Mouse (Mus musculus) hematopoietic stem cell, adult 5-6 weeks (primary cell): ENCODE measurements around the gene Setd1b. TPM values are rescaled to one million over a fixed set of nuclear protein-coding genes. Genes with fewer than 3 reads are reported as not detected.
A peak's percentile ranks its signal among the peaks of the same experiment; 100 is the strongest.

Source experiments
- ATAC-seq, 2 experiments: fragments of 125-278 bp in 1 of 2; replicated peaks in 1 of 2; 2 replicates each; pipeline ENCODE4 v1.8.0; 2016 to 2017; ENCODE audit warnings: inconsistent platforms in 2 of 2, mild to moderate bottlenecking in 2 of 2, moderate number of reproducible peaks in 2 of 2, low read depth in 1 of 2, moderate TSS enrichment in 1 of 2; ENCODE audit not compliant: low FRiP score in 2 of 2, poor library complexity in 2 of 2, severe bottlenecking in 2 of 2, insufficient read depth in 1 of 2, low TSS enrichment in 1 of 2
- total RNA-seq: library from RNA; stranded (forward); fragments of 172-1452, 232-1000 nt; gene quantifications from 2 replicates; pipeline ENCODE4 v1.2.3, GENCODE M21; 2017

Setd1b gene
- total RNA-seq, 1 experiment from 2014 or later: 2.3 TPM

DNA sequence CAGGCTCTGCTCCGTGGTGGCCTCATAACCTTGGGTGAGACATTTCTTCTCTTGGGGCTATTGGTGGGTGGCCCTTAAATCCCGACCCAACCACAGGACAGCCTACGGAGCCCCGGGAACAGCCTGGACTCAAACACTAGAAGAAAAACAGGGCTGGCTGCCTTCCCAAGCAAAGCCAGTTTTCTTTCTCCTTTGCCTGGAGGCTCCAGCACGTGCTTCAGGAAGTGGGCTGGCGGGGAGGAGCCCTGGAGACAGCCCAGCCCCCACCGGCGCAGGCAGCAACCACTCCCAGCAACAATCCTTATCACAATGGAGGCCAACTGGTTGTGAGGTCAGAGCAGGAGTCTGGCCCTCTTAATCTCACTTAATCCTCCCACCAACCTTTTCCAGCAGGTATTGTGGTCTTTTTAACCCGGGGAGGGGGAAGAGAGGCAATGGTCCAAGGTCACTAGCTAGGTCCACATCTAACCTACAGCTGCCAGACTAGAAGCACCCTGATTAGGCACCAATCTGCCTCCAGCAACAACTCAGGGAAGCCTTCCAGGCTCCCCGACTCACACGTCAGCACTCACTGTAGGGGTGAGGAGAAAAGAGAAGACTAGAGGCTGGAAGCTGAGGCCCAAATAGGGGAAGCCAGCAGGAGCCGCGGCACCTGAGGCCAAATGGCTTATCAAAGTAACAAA, 5.5 kb upstream of the Setd1b start:
- ATAC-seq: 0 out of 4 replicates have a peak, but pooled peaks of 1 of the 2 experiments have one; percentile 23

DNA sequence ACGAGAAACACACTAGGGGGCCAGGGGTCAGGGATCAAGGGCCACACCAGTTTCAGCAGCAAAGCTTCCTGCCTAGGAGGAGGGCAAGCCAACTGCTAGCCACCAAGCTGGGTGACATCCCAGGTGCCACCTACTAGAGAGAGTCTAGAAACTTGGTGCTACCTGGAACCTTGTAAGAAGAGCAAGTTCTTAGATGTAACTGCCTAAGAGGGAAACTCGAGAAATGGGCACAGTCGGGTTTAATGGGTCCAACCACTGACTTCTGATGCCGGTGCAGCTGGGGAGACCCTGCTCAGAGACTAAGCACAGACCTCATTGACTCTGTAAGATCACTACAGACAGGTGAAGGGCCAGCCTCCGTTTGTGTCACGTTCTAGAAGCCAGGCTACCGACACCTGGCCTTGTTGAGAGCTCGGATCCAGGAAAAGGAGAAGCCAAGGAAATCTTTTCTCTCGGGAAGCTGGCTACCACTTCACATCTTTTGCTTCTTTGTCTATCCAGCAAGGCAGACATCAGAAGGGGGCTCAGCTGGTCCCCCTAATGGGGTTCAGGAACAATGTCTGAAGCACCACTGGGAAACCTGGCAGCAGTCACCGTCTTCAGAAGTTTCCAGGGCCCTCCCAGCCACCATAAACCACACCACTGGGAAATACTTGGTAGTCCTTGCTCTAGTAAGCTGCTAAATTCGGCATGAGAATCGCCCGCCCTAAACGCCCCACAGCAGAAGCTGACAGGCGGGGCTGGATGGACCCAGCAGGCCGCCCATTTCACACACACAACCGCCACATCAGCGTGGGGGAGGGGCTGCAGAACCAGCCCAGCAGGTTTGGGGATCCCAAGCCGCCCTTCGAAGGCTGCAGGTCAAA, 4.7 kb upstream of the Setd1b start:
- ATAC-seq: no peak

DNA sequence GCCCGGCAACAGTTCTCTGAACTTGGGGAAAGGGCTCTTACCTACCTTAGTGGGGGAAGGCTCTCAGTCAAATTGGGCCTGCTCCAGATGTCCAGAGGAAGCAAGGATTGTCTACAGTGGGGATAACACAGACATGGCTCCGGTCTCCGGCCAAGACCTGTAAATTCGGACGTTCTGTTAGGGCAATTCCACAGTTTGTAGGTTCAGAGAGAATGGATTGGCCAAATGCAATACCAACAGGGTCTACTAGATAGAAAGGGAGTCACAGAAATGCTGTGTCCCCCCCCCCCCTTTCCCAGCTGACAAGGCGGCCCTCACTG, 4.1 kb upstream of the Setd1b start:
- ATAC-seq: no peak

DNA sequence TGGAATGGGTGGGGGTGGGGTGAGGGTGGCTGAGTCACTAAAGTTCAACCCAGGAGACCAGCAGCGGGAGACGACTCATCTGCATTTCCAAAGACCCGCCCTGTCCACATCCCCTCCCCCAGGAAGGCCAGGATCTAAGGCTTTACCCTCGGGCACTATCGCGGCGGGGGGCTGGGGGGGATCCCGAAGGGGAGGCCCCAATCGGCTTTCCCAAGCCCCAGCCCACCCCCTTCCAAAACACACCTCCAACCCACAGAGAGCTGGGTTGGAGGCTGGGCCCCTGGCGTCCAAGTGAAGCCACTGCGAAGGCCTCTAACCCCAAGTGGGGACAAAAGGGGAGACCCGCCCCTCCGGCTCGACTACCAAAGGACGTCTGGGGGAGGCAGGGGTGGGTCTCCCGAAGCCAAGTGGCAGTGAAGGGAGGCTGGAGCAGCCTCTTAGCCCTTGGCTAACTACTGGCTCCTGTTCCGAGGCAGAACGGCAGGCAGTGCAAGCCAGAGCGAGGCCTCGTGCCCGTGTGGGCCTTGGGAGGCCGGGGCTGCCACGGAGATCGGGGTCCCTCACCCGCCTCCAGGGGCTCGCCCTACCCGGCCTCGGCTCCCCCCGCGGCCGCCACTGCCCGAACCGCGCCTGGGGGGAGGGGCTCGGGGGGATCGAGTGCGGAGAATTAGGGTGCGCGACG, 3.6 kb upstream of the Setd1b start:
- ATAC-seq: no peak

DNA sequence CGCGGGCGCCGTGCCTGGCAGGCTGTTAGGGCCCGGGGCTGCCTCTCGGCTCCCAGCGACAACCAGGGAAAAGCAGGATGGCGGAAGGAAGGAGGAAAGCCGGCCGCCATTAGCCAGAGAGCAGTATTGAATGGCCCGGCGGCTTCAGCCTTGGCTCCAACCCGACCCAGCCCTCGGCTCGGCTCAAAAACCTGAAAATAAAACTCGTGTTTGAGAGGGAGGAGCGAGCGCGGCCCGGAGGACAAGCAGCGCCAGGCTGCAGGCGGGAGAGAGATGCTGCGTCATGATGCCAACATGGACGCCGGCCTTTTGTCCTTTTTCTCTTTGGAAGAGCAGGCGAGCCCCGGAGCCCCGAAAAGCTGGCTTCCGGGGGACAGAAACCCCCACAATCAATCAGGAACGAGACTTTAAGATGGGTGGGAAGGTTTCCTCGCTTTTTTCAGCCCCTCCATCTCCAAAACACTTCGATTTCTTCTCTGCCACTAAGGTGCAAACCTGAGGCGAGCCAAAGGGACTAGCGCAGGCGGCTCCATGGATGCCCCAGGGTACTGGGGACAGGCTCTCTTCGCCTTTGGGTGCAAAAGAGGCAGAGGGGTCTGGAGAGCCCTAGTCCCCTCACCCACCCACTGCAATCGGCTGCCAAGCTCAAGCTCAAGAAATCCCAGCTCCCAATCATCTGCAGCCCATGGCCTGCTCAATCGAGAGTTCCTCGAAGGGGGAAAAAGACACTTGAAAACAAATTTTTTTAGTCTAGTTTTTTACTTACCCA, 2.9 kb upstream of the Setd1b start:
- ATAC-seq: peak; percentile 12 to 34; a peak in 2 of 4 replicates

DNA sequence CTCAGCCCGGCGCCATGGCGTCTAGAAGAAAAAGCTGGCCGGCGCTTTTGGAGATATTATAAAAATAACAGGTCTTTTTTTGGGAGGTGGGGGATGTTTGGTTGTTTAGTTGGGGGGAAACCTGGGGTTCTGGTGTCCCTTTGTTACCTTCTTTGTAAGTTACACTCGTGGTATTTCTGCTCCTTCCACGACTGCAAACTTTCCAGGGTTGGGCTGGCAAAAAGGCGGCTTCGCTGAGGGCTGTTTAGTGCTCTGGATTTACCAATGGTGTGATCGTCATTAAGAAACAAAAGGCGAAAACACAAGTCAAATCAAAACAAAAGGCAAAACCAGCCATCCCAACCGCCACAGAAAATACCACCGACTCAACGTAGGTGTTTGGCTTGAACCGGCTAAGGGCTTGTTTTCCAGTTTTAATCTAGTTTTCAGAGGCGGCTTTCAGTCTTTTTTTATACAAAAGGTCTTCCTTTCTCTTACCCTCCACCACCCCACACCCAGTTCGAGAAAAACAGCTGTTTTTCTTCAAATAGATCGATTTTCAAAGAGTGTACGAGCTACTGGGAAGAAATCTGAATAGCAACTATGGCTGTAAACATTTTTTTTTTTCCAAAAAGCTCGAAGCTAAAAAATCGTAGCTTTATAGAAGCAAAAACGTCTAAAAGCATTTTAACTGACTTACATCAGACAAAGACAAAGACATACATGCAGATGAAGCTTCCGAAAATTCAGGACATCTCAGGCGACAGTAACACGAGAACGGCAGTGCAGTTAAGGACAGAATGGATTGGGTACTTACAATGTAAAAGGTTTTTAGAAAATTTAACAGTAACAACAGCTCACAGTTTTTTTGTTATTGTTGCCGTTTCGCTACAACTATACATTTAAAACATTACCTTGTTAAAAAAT, 2.0 kb upstream of the Setd1b start:
- no peak for ATAC-seq

DNA sequence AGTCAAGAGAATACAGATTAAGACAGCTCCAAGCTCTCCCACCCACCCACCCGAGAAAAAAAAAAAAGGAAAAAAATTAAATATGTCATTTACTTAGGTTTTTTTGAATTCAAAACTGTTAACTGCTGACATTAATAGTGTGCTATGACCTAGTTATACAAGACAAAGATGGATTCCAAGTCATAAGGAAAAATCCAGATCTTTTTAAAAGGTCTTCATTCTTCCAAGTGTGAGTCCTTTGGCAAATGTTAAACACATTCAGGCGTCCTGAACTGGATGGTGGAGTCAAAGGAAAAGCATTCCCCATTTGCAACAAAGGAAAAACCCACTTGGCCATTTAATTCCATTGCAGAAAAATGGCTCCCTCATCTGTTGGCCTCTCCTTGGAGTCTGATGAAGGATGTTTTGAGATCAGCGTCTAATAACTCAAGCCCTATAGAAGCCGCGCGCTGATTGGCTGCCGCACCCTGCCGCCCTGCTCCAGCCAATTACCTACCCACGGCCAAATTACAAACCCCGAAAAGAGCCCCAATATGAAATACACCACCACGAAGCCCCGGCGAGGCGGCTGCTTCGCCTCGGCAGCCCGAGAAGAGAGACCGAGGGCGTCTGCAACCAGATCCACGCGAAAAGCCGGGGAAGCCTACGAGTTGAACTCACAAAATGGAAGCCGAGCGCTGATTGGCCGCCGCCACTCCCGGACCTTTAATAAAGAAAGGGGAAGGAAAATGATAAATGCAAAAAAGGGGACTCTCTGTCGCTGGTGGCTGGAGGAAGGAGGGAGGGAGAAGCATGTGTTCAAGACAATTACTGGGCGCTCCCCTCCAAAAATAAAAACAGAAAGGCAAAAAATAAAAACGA, 1.1 kb upstream of the Setd1b start:
- peak; percentile 54 to 55 for ATAC-seq

DNA sequence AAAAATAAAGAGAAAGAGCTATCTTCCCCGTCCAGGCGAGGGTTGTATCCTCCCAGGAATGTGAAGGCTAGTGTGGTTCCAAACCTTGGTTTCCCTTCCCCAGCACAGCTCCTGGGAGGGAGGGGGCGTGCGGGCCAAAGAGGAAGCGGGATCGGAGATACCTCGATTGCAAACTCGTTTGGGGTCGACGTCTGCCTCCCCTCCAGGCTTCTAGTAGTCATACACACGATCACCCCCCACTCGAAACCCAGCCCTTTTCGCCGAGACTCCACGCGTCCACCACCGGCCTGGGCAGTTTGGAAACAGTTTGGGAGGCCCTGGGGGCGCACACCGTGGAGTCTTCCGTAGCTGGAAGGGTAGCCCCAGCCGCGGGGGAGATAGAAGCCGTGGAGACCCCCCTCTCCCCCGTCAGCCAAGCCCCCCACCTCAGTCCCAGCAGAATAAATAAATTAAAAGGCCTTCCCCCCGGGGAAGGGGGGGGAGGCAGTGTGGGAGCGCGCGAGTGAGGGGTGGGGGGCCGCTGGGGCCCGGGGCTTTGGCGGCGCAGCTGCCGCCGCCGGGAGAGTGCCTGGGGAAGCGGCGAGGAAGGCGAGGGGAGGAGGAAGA, 335 bp upstream of the Setd1b start:
- ATAC-seq: no peak

DNA sequence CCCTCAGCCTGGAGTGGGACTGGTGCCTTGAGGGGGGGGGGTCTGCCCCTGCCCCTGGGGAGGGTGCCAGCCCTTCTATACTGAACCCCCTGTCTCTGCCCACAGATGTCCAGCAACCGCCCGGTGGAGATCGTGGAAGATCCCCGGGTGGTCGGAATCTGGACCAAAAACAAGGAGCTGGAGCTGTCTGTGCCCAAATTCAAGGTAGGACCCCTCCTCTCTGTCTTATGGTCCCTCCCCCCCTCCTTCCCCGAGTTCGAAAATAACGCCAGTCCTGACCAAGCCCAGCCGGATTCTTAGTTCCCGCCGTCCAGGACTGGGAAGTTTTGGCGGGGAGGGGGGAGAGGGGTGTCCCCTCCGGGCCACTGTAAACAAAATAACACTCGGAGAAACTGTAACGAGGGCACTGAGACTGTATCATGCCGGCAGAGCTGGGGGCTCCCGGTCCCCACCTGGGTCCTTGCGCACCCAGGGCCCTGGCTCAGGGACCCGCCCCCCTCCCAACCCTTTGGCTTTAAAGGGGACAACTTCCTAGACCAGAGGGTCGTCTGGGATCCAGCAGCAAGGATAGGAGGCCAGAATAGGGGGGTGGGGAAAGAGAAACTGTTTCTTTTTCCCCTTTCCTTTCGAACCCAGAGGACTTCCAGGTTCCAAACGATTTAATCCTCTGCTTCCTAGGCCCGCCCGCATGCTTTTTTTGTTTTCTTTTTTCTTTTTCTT, 1.4 kb downstream of the Setd1b start:
- no peak for ATAC-seq

DNA sequence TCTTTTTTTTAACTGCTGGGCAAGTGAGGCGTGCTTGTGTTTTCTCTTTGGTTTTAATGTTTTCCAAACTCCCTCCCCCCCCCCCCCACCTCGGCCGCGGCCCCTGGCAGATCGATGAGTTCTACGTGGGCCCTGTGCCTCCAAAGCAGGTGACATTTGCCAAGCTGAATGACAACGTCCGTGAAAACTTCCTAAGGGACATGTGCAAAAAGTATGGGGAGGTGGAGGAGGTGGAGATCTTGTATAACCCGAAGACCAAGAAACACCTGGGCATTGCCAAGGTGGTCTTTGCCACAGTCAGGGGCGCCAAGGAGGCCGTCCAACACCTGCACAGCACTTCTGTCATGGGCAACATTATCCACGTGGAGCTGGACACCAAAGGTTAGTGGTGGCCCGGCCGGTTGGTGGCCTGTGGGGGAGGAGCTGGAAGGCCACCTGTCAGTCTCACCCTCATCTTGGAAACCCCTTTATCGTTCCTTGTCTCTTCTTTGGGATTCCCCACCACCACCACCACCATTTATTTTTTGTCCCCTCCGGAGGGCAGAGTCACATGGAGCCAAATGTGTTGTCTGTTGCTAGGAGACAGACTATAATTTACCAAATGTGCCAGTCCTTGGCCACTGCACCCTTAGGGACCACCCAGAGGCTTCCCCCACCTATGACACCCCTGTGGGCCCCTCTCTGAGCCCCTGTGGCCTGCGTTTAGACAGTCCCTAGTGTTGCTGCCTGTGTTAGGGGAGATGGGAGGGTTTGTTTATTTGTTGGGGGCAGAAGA, 2.2 kb downstream of the Setd1b start:
- no peak for ATAC-seq

DNA sequence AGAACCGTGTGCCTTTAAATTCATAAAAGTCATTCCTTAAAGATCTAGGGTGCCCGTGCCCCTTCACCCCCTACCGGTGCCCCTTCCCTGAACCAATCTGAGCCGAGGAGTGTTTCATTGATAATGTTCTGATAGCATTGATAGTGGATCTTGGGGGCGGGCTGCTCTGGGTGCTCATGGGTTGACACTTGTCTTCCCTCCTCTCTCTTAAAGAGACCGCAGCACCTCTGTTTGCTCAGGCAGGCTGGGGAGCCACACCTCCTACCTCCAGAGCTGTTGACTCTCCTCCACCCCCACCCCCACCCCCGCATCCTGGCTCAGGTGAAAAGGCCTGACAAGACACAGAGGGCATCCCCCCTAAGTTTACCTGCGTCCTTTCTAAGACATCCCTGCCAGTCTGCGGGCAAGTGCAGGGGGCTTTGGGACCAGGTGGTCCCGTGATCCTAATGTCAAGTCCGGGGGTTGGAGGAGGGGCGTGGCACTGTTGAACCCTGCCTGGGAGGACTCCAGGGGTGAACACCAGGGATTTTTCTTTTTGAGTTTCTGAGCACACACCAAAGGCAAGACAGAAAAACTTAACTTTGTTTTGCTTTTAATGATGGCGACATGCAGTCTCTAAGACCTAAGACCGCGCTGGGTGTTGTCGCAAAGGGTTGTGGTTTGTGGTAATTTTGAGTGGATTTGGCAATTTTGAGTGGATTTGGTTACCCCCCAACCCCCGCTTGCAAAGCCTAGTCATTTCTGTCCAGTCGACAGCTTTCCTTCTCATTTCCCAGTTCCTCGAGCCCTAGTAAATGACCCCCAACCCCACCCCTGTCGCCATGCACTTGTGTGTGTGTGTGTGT, 3.0 kb downstream of the Setd1b start:
- ATAC-seq: no peak

DNA sequence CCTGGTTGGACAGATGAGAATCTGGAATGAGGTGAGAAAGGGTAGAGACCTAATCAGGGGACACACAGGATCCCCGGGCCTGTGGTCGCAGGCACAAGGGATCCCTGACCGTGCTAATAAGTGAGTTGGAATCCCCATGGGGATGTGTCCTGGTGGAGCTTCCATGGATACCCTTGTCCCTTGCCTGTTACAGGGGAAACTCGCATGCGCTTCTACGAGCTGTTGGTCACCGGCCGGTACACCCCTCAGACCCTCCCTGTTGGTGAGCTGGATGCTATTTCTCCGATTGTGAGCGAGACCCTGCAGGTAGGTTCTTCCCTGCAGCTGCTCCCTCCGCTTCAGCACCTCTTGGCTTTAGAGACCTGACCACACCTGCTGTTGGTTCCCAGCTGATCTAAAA, 4.4 kb downstream of the Setd1b start:
- no peak for ATAC-seq

DNA sequence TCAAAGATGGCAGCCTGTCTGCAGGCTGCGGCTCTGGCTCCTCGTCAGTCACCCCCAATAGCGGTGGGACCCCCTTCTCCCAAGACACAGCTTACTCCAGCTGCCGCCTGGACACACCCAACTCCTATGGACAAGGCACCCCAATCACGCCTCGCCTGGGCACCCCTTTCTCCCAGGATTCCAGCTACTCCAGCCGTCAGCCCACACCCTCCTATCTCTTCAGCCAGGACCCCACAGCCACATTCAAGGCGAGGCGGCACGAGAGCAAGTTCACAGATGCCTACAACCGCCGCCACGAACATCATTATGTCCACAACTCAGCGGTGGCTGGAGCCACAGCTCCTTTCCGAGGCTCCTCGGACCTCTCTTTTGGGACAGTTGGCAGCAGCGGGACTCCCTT, 5.6 kb downstream of the Setd1b start:
- no peak for ATAC-seq
